Mouse (Mus musculus) neural tube, embryonic 10.5 days (tissue): ENCODE measurements around the gene Wdr45b.
"Not testable (repeated sequence)": the region's sequence is repeated elsewhere in the genome, so short reads cannot be mapped to it uniquely, and the experiment has no call there.

ENCODE experiments used
- DNase-seq: peaks from one replicate; pipeline ENCODE4 v3.0.0-alpha.2; 2017; ENCODE audit warnings: low spot score; ENCODE audit errors: extremely low spot score

The Wdr45b gene

DNA sequence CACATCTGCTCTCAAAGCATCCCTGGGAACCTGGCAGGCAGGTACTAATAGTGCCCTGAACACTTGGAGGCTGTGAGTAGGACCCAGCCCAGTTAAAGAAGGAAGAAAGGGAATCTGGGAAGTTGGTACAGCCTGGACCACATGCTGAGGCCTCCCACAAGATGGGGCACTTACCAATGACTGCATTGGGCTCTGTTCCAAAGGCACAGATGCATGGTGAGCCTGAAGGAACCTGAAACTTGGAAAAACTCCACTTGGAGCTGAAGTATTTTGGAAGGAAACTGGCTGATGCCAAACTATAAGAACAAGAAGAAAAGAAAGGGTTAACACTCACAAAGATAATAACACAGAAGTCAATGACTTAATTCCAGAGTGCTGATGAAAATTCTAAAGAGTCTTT, 25.6 kb downstream of the Wdr45b start:
- no peak for DNase-seq

DNA sequence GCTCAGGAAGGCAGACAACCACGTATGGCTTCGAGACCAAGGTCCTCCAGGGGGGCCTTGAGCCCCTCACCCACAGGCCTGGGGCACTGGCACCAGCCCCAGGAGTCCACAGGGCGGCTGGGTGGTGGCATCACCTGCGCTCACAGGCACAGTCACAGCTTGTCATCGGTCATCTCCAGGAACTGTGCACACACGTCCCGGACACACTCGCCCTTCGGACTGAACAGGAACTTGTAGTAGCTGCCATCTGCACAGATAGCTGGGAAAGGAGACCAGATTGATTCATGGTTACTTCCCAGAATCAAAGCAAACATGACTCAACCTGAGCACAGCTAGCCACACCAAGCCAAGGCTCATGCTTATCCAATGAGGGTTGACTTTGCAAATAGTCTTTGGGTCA, 26.0 kb downstream of the Wdr45b start:
- no peak for DNase-seq

DNA sequence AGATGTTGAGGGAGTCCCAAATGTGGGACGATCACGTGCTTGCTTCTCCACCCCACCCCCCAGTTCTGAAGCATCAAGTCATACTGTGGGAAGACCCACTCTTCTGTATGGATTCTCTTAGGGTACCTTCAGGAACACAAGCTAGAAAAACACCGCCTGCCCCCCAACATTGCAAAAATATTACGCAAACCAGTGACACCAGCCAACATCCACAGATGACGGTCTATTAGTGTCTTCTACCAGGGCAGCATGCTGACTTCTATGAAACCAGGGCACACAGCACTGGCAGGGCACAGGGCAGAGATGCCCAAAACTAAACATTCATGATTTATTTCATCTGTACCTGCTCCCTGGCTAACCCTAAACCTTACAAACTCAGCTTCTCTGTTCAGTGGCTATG, 27.6 kb downstream of the Wdr45b start:
- no peak for DNase-seq

DNA sequence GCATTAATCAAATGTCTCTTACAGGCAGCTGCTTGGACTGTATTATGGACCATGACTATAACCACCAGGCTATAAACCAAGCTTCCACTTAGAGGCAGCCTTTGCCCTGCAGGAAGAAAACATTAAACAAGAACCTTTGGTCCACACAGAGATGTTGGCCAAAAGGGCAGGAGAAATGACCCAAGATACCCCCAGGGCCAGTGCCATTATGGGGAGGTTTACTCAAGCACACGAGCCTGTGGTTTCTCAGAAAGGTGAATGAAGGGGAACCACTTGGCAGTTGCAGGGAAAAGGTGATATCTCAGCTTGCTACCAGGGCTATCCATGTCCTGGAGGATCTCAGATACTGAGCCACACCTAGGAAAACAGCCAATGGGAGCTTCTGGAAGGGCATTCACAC, 28.2 kb downstream of the Wdr45b start:
- no peak for DNase-seq

DNA sequence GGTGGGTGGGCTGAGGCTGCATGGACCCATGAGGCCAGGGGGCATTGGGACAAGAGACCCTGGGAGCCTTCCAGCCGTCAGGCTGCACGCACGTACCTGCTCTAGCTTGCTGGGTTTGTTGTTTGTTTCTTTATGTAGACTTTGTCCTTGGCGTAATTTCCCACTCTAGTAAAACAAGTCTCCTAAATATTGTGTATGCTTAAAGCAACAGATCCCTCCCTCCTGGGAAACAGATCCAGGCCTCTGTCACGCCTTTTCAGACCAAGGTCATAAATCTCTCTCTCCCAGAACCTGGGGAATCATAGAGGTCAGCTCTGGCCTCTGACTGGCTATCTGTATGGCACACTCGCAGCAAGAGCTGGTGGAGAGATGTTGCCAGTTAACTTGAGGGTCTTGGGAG, 46.5 kb downstream of the Wdr45b start:
- not testable (repeated sequence) for DNase-seq

DNA sequence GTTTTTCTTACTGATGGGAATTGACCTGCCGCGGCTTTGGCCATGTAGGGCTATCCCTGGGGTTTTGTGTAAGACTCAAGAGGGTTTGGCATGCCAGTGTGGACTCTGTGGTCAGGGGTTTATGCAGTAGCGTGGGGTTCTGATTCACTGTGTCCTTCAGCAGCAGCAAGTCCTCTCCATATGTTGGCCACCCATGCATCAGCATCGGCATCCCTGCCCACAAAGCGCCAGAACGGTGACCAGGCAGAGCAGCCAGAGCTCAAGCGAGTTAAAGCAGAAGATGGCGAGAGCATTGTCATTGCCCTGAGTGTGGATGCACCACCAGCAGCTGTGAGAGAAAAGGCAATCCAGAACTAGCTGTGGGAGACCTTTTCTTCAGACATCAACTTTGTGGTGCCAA, 47.6 kb downstream of the Wdr45b start:
- no peak for DNase-seq

DNA sequence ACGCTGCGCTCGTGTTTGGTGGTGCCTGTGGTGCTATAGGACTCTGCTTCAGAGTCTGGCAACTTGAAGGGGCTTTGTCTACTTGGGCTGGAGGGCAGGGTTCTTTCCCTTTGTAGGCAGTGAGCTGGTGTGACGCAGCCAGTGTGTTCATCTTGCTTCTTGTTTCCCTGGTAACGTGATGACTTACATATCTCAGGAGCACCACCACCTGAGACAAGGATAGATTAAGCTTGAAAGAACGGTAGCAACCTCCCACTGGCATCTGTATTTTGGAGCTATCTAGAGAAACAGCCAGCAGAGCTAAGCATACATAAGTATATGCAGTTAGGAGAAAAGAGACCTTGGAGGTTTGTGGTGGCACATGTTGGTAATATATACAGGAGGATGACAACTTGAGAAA, 48.9 kb downstream of the Wdr45b start:
- no peak for DNase-seq

DNA sequence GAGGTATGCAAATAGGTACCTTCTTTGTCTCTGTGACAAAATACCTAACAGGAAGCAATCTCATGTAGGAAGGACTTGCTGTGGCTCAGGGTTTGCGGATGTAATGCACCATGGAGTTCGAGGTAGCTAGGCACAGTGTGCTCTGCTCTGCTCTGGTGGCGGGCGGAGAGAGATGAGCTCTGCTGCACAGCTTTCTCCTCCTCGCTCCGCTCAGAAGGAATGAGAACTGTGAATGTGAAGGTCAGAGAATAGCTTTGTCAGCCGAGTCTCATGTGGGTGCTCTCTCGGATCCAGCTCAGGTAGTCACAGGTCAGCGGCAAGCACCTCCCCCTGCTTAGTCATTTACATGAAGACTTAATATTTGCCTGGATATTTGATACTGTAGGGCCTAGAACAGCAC, 54.0 kb downstream of the Wdr45b start:
- DNase-seq, result no peak

DNA sequence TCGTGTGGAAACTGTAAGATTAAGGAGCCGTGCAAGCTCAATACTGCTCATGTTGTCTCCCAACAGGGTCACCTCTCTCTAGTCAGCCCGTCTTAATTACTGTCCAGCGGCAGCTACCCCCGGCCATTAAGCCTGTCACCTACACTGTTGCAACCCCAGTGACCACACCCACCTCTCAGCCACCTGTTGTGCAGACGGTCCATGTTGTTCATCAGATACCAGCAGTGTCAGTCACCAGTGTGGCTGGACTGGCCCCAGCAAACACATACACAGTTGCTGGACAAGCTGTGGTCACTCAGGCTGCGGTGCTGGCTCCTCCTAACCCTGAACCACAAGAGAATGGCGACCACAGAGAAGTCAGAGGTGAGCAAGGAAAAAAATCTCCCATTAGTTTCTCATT, 55.8 kb downstream of the Wdr45b start:
- DNase-seq, result no peak

DNA sequence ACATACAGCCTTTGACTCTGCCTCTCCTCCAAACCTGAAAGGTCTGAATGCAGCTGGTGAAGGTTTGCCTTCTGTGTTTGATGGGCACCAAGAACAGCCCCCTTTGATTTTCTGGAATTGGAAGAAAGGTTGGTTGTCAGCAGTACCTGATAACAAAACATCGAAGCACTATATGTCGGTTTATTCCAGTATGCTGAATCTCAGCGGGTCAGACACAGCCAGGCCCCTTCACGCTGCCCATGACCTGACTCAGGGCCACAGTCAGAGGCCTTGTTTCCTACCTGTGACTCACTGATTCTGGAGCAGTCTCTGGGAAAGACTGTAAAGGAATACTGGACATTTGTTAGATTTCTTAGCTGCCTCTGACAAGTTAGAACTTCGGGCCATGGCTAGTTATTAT, 59.5 kb downstream of the Wdr45b start:
- no peak for DNase-seq

DNA sequence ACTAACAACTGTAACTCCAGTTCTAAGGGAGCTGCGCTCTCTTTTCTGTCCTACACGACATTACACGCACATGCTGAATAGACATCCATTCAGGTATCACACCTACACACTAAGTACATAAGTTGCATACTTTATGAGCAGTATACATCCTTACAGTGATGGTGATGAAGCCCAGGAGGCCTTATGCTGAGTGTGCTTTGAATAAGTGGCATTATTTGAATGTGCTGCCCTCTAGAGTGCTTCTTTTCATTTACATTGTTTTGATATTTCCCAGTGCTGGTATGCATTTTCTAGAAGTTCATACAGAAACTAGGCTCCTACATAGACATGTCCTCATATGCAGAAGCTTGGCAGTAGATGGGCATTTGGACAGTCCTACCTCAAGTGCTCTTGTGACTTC, 64.4 kb downstream of the Wdr45b start:
- no peak for DNase-seq

DNA sequence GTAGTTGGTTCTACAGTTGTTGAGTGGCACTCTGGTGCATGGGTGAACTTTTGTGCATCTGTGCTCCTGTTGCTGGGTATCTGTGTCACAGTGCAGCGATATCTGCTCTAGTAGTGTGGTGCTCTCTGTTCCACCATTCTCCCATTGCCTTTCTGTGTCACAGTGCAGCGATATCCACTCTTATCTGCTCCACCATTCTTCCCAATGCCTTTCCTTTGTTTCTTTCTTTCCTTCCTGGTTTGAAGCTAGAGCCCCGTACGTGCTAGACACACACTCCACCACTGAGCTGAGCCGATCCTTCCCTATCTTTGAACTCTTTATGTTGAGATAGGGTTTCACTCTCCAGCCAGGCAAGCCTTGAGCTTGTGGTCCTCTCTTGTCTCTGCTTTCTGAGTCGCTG, 71.3 kb downstream of the Wdr45b start:
- no peak for DNase-seq

DNA sequence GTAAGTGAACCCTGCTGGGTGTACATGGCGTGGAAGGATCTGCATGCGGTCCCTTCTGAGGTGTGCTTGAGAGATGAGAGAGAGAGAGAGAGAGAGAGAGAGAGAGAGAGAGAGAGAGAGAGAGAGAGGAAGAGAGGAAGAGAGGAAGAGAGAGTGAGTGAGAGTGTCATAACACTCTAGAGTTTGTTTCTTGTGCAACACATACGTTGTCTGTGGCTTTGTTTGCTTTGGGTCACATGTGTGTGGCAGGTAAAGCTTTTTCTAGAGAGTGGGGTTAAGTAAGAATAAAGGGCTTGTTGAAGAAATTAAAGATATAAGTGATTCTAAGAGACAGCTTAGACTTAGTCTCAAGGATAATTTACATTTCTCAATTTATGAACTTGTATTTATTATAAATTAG, 76.2 kb downstream of the Wdr45b start:
- DNase-seq, result no peak

DNA sequence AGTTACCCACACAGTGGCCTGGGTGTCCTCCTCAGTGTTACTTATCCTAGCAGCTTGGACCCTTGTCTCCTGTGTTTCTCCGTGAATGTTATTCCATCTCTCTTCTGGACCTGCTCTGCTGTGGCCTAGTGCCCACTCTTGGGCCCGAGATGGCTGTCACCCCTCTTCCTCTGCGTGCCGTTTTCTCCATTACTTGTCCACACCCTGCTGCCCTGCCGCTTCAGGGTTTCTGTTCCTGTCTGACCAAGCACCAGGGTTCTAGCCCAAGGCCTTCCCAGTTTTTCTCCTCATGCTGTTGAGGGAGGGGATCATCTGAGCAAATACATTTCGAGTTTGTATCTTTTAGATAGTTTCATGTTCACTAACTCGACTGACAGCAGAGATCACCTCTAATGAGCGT, 76.7 kb downstream of the Wdr45b start:
- no peak for DNase-seq
